Mouse (Mus musculus): ENCODE measurements around the gene Ehd4.

Ehd4 gene

DNA sequence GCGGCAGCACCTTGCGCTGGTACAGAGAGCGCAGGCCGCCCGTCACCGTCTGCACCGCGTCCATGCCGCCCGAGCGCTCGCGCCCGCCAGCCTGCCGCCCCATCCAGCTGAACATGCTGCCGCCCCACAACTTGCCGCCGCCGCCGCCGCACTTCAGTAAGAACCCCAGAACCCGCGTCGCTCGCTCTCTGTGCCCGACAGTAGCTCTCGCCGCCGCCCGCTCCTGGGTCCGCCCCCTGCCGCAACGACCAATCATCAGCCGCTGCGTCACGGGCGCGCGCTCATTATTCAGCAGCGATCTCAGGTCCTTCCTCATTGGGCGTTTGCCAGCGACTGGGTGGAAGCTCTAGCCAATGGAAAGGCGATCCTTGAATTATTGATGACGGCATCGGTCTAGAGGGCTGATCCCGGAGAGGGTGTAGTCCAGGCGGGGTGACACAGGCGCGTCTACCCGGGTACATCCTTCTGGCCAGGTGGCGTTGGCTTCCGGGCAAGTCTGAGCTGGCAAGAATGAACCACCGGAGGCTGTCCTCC lies at the start of gene Ehd4:
TSS of gene Ehd4 (minus strand) at position 246 of the 534 bp plus-strand sequence.
- DNase-seq = peak; percentile 100

DNA sequence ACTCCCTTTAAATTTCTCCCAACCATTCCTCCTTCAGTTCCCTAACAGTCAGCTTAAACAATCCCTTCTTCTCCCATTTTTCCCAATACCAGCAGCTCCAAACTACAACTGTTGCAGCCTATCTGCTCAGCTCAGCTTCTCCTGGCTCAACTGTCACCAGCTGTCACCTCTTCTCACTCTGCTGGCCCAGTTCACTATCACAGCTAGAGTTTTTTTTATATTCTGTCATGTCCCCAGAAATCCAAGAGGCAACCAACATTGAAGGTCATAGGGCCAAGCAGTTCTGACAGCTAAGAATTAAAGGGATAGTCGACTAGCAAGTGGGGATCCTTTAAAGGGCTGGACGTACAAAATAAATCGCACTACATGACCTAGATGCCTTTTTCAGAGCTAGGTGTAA lies 49.3 kb upstream of the Ehd4 start:
- DNase-seq = peak; percentile 19

DNA sequence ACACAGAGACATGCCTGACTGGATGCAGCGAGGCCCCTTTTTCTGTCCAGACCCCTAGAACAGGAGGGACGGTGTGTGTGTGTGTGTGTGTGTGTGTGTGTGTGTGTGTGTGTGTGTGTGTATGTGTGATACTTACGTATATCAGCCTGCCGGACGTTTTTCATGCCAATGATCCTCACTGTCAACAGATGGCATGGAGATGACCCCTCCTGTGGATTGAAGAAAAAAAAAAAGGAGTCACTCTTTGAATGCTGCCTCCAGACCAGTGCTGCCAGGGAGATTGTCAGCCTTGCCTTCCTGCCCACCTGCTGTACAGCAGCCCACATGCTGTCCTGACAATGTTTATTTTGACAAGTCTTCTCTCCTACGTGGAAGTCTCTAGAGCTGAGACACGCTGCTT lies 45.7 kb upstream of the Ehd4 start:
- no peak for DNase-seq

DNA sequence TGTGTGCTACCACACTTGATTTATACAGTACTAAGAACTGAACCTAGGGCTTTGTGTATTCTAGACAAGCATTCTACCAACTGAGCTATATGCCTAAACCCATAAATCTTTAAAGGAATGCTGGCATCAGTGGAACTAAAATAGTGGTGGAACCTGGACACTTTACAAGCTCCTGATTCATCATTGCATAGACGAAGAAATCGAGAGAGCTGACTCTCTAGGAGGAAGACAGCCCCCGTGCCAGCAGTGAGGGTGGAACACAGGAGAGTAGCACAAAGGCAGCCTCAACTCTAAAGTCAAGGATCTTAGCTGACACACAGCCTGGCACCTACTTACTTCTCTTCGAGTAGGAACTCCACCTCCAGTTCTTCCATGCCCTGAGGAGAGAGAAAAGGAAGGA lies 33.8 kb upstream of the Ehd4 start:
- DNase-seq = no peak

DNA sequence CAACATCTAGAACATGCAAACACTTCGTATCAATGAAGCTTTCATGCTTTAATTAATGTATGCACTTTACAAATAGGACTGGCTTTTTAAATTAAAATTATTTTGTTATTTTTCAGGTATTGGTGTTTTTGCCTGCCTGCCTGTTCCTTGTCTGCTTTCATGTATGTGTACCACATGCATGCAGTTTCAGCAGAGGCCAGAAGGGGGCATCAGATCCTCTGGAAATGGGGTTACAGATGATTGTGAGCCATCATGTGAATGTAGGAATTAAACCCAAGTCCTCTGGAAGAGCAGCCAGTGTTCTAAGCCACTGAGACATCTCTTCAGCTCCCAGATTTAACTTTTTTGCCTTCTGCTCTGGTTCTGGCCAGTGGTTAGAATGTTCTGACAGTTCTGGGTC lies 33.2 kb upstream of the Ehd4 start:
- peak; percentile 16 for DNase-seq

DNA sequence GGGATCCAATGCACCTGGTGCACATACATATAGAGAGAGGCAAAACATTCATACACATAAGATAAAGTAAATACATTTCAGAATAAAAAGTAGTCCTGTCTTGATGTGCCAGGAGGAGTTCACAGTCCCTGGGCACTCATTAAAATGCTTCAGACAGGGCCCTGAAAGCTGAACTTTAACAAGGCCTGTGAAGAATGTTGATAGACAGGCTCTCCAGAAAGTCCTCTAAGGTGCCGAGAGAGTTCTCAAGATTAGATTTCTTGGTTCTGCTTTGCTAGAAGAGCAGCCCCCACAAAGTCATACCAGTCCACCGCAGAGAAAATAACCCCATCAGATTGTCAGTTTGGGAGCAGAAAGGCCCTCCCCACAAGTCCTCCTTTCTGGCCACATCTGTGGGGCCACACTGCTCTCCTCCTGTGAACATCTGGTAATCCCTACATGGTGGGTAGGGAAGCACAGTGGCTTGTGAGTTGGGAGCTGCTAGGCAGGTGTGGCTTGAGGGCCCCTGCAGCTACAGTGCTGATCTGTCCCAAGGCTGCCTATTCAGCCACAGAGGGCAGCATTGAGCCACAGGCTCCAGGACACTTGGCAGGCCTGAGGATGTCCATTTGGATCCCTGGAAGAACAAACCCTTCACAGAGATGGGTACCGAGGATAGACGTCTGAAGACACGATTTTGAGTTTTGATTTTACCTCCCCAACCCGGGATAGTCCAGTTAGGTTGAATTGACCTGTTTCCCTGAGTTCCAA lies 31.3 kb upstream of the Ehd4 start:
- no peak for DNase-seq

DNA sequence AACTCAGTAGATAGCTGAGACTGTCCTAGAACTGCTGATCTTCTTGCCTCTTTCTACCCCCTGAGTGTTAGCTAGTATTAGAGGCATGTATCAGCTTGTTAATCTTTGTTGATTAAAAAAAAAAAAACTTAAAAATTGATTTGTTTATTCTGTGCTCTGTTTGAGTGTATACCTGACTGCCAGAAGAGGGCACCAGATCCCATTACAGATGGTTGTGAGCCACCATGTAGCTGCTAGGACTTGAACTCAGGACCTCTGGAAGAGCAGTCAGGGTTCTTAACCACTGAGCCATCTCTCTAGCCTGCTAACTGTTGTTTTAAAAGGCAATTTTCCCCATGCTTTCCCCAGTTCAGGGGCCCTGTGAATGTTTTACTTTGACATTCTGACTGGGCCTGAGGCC lies 24.5 kb upstream of the Ehd4 start:
- no peak for DNase-seq

DNA sequence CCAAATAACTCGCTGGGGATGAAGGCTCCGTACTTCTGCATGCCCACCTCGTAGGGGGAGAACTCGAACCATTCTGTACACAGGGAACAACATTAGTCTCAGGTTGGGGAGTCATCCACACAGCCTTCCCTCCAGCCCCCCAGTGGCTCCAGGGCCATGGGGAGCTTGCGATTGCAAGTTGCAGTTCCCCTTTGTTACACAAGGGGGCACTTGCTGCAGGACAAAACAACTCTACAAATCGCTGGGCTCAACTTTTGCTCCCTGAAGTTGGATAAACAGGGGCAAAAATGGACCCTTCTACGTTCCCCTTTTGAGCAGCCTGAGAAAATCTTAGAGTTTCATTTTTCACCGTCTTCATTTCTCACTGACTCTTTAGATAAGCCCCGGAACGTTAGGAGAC lies 19.3 kb upstream of the Ehd4 start:
- peak; percentile 70 for DNase-seq

DNA sequence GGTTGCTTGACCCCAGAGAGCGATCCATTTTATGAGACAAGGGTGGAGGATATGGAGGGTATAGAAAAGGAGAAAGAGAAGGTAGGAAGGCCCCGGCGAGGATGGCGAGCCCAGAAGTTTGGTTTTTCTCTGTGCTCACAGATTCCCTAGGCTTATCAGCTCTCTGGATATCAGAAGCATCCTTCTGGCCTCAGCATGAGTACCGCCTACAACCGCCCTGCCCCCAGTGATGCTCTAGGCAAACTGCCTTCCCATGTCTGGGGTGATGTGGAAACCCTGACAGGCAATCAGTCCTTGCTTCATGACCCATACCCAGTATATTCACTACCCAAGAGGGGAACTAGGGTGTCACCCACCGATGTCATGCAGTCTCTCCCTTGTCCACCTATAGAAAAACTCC lies 17.0 kb upstream of the Ehd4 start:
- DNase-seq = no peak

DNA sequence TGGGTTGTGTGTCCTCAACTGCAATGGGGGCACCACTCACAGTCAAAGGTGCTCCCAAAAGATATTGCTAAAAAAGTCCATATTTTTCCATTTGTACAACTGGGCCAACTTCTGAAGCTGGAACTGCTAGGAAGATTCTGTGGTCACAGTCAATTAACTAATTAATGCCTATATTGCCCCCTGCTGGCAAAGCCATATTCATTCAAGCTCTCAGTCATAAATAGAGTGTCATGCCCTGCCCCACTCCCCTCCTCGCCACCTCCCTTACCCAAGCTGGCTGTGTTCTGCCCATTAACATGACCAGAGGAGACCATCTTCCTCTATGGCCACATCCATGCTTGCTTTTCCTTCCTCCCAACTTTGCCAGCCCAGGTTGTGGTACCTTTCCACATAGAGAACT lies 16.3 kb upstream of the Ehd4 start:
- DNase-seq = peak; percentile 54

DNA sequence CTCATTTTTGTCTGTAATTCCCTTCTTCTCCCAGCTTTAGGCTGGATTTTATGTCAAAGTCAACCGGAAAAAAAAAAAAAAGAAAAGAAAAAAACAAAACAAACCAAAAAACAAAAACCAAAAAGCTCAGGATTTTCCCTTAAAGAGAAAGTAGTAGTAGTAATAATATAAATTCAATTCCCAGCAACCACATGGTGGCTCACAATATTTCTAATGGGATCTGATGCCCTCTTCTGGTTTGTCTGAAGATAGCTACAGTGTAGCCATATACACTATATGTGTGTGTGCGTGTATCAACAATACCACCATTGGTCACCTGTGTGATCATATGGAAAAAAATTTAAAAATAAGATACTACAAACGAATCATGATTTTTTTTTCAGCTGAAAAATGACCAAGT lies 15.0 kb upstream of the Ehd4 start:
- no peak for DNase-seq

DNA sequence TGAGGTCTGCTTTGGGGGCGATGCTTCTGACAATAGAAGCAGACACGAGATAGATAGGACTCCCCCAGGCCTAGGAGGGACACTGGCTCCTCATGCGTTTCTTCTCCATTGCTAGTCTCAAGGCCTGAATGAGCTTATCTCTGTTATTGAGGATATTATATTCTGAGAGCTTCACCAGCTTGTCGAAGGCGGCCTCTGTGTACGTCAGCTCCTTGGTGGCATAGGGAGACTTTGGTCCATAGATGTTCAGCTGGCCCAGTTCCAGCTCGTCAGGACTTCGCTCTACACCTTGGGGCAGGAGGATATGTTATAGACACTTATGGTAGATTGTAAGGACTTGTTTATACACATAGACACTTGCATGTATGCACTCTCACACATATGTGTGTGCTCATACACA lies 13.4 kb upstream of the Ehd4 start:
- DNase-seq = no peak

DNA sequence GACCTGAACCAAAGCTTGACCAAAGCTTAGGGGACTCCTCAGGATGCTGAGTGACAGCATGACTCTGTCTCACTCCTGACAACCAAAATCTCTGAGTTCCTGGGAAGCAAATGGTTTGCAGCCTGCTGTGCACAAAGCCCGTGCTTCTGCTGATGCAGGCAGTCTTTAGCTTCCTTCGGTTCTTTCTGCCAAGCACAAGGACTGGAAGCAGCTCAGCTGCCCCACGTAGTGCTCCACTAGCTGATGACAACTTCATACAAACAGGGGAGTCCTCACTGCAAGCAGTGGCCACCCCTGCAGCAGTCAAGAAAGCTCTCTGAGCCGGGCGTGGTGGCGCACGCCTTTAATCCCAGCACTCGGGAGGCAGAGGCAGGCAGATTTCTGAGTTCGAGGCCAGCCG lies 11.1 kb upstream of the Ehd4 start:
- no peak for DNase-seq

DNA sequence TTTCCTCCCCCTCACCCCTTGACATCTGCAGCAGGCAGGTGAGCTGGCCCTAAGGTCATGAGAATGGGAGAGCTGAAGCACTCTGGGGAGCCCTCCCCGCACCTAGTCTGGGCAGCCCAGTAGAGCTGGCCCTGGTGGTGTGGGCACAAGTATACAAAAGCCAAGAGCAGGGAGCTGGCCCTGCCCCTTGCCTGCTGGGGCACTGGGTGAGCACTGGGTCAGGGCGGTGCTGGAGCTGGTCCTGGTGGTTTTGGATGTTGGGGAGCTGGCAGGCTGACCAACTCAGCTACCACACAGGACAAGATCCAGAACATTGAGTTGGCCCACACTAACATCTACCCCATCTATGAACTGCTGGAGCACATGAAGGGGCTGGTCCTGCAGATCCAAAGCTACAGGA lies 5.0 kb upstream of the Ehd4 start:
- no peak for DNase-seq

DNA sequence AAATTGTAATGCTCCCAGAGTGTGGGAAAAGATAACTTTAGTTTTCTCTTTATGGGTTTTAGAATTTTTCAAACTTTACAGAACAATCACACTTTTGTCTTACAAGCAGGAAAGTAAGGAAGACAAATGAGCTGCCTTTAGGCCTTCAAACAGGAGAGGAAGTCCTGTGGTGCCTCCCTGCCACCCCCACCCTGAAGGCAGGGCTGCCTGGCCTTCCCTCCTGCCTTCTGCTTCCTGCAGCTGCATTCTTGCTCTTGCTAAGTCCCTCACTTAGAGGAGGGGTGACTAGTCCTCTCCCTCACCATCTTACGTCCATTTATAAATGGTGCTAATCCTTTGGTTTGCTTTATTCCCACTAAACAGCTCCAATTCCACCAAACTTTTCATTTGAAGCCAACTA lies 4.4 kb upstream of the Ehd4 start:
- no peak for DNase-seq

DNA sequence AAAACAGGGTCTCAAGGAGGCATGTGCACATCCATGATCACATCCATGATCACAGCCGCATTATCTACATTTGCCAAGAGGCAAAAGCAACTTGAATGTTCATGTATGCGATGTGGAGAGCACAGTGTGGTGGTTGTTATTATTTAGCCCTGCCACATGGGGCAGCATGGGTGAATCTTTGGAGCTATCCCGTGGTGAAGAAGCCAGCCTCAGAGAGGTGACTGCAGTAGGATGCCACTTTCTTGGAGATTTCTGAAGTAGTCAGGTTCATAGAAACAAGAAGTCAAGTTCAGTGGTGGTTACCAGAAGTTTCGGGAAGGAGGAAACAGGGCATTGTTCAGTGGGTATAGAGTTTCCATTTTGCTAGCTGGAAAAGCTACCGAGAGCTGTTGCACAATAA lies 3.6 kb upstream of the Ehd4 start:
- DNase-seq = peak; percentile 24

DNA sequence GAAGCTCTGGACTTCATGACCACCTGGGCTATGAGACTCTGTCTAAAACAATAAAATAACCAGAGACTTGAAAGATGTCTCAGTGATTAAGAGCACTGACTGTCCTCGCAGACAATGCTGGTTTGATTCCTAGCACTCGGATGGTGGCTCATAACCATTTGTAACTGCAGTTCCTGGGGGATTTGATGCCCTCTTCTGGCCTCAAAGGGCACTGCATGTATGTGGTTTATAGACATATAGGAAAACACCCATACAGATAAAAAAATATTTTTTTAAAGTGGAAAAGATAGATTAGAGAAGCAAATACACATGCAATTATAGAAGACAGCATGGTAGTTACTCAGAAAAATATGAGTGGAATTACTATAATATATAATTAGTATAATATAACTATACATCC lies 3.2 kb upstream of the Ehd4 start:
- DNase-seq = no peak

DNA sequence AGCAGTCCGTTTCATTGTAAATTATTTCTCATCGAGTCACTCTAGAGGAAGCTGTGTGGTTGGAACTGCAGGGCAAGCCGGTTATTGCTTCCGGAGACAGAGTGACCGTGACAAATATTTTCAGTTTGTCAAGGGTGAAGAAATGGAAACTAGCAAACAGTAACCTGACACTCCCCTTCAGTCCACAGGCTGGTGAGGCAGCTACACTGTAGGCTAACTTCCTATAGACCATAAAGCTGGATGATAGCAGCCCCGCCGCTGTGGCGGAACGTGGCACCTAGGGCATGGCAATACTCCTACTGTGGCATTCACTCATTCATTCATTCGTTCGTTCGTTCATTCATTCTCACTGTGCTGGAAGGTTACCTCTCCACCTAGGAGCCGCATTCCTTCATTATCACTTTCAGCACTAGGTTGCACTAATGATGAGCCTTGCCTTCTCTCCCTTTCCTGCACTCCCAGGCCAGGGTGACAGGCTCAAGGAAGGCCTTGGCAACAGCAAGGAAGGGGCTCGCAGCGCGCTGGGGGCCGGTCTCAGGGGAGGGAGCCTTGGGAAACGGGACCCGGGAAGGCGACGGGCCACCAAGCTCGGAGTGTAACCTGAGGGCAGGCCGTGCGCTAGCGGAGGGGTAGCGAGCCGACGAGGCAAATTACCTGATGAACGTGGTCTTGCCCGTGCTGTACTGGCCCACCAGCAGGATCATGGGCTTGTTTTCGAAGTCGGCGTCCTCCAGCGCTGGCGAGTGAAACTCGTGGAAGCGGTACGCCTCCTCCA lies 633 bp downstream of the Ehd4 start:
- DNase-seq = no peak

DNA sequence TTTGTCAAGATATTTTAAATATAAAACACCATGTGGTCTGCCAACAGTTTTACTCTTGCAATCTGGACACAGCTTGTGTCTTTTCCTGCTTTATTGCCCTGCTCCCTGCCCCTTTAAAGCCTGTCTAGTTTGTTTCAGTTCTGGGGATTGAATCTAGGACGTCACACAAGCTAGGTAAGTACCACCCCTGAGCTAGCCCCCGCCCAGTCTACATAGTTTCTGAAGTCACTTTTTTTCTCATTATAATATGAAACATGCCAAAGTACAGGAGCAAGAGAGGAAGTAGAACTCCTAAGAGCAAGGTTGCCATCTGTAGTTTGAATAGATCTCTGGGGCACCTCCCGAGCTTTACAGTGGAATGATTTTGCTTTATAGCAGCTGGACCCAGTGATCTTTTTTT lies 3.8 kb downstream of the Ehd4 start:
- DNase-seq = no peak

DNA sequence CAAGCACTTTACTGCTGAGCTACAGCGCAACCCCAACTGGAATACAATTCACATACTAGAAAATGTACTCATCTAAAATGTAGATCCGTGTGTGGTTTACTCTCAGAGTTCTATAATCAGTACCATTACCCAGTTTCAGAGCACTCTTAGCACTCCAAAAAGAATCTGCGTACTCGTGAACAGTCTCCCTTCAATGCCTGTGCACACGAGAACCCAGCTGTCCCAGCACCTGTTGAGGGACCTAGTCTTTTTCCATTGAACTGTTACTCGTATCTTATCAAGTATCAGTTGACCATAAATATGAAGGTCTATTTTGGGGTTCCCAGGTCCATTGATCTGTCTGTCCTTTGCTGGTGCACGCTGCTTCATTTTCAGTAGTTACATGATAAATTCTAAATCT lies 4.8 kb downstream of the Ehd4 start:
- no peak for DNase-seq

DNA sequence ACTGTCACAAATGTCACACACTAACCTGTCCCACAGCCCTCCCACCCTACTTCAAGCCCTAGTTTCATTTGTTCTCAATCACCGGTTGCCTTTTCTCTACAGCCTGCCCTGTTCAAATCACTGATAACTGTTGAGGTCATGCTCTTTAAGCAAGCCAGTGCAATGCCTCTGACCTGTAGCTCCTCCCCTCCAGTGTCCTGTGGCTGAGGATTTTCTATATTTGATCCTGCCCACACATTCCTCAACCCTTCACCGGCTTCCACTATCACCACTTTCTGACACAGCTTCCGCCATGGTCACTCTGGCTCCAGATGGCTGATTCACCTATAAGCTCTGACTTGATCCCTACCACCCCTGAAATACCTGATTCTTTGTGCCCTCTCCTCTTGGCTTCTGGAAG lies 6.4 kb downstream of the Ehd4 start:
- no peak for DNase-seq

DNA sequence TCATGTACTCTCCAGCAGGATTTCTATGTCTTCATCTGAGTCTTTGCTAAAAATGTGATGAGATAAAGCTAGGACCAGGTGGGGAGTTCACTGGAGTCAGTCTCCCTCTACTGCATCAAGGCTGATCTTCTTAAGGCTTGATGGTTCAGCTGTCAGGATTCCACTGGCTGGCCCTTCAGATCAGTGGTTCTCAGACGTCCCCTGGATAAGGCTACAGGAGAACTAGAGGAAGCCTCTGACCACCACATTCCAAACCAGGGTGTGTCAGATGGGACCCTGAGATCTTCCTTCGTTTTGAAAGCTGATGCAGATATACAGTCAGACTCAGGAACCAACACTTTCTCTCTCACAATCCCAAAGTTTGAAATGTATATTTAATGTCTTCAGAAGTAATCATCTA lies 7.0 kb downstream of the Ehd4 start:
- no peak for DNase-seq

DNA sequence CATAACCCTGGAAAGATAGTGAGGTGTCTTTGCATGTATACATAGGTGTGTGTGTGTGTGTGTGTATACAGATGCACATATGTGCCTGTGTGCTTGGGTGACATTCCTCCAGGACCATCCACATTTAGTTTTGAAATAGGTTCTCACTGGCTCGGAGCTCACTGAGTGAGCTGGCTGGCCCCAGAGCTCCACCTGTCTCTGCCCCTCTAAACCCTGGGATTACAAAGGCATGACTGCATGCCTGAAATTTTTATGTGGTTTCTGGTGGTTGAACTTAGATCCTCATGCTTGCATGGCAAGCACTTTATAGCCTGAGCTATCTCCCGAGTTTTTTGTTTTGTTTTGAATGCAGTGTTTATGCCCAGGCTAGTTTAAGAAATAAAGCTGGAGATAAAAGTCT lies 7.9 kb downstream of the Ehd4 start:
- no peak for DNase-seq

DNA sequence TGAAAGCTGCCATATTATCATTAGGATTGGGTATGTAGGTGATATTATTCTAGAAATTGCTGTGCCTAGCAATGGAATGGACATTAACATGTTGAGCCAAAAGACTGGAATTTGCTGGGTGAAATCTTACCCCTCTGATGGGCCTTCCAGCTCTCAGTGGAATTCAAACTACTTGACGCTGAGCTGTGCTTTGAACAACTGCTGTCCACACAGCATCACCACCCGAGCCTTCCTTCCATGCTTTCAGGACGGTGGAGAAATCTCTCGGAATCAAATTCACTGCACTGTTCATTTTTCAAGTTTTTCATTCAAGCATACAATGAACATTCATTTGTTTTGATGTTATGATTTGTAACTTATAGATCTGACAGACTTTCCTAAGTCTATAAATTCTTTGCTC lies 10.0 kb downstream of the Ehd4 start:
- no peak for DNase-seq

DNA sequence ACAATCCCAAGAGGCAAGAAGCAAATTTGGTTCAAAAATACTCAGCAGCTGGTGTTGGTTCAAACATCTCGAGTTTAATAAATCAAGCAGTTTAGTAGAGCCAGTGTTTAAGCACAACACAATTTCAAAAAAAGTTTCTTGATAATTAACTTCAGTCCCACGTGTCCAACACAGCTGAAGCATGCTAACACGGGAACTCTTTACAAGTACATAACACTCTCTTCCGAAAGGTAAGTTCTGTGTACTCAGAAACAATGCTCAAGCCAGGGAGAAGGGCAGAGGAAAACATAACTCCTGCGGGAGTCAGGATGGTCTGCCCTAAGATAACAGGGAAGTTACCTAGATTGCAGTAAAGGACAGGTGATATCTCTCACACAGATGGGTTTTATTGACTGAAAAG lies 12.1 kb downstream of the Ehd4 start:
- no peak for DNase-seq

Measured in retina, postnatal 1 day (tissue).